Mouse (Mus musculus): ENCODE measurements around the gene Tmem29.
"Not testable (repeated sequence)": the region's sequence is repeated elsewhere in the genome, so short reads cannot be mapped to it uniquely, and the experiment has no call there.

The Tmem29 gene

DNA sequence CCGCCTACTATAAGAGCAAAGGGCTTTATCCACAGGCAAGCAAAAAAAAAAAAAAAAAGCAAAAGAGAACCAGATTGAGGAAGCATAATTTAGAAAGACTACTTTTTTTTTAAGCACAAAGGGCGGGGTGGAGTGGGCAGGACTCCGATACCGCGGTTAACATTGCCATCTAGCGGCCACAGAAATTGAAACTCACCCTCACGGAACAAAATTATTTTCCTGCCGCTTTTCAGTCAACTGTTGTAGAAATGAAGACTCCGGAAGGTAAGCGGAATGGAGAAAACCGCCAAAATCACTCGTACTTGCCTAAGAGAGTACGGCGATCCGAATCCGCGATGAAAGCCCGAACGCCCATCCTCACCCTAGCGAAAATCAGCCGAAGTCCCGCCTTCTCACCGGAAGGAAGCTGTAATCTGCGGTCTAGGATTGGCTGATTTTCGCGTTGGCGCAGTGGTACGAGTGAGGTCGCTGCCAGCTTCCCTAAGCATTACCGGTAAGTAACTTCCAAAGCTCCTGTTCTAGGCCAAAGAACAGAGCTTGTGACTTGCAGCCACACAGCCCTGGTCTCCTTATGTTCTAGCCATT lies at the start of gene Tmem29:
TSS of gene Tmem29 (minus strand) at position 389 of the 585 bp plus-strand sequence.
- DNase-seq (ENCODE audit: low spot score) = peak; percentile 88

DNA sequence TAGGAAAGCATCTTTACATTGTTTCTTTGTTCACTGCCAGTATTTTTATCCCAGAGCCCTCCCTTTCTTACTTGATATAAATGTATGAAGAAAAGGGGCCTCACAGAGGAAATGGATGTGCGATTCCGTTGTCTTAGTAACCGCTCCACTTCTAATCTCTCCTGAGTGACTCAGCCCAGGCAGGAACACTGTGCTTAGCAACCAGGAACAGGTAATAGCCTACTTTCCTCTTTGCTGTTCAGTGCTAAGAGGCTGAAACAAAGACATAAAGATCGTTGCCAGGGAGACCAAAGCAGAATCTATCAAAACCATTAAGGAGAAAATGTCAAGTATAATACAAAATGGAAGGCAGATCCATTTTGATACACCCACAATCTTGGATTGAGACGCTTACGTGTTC lies 49.7 kb upstream of the Tmem29 start:
- no peak for DNase-seq (ENCODE audit: low spot score)

DNA sequence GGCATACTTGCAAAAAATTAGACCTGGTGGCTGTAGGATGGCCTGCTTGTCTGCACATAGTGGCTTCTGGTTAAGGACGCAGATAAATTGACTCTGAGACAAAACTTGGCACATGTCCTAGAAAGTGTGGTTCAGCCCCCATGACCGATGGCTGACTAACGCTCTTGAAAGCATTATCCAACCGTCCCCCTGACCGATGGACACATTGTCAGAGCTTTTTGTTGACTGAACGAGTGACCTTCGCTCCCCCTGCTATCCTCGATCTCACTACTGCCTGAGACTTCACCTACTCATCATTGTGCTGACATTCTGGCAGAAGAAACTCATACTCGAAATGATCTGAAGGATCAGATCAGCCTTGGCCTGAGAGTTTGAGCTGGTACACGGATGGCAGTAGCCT lies 28.9 kb upstream of the Tmem29 start:
- DNase-seq (ENCODE audit: low spot score) = not testable (repeated sequence)

DNA sequence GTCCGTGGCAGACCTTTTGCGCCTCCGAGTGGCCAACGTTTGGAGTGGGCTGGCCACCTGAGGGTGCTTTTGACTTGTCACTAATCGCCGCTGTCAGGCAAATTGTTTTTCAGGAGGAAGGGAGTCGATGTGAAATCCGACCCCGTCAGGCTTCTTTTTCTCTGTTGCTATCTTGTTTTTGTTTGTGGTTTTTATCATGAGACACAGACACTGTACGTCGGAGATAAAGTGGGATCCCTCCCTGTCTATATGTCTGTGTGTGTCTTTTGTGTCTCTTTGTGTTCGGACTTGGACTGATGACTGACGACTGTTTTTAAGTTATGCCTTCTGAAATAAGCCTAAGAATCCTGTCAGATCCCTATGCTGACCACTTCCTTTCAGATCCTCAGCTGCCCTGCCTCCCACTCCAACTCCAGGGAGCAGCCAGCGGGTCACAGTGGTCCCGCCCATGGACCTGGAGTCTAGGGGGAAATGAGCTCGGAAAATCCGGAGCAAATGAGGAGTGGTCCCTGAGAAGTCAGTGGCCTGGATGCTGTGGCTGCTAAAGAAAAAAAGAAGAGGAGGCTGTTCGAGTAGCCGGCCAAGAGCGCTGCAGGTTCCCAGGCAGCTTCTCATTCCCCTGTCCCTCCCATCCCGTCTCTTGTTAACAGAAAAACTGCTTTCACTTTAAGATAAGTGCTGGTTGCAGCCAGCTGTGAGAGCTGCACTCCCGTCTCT lies 27.5 kb upstream of the Tmem29 start:
- DNase-seq (ENCODE audit: low spot score) = not testable (repeated sequence)

DNA sequence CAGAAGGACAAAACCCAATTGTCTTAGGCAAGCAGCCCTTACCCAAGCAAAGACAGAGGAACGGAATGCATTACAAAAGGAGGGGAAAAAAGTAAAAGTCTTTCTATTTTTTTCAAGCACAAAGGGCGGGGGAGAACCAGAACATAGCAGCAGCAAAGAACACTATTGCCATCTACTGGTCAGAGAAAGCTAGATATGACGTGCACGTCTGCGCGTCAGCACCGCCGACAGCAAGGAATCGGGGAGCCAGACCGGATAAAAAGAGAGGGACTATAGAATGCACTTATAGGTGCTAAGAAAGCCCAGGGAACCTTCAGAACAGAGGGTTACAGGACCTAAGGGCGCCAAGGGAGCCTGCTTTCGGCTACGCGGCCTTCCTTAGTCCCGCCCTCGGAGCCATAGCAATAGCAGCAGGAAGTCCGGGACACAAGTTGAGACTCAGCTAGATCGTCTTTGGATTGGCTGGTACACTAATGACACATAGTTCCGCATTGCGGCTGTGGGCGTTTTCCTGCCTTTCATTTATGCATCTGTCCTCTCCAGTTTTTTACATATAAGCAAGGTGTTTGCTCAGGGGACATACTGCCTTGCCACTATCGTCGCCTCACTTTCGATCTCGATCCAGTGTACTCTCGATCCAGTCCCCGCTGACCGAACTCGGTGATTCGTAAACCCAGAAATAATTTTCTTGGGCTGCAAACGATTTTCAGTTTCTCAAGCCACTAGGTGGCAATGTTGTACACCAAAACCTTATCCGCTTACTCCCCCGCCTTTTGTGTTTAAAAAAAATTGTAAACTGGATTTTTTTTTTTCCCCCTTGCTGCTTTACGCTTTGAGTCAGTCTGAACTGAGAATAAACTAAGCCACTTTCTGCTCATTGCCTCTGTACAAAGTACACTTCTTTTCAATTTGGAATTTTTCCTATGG lies 19.2 kb upstream of the Tmem29 start:
- DNase-seq (ENCODE audit: low spot score) = peak; percentile 86

DNA sequence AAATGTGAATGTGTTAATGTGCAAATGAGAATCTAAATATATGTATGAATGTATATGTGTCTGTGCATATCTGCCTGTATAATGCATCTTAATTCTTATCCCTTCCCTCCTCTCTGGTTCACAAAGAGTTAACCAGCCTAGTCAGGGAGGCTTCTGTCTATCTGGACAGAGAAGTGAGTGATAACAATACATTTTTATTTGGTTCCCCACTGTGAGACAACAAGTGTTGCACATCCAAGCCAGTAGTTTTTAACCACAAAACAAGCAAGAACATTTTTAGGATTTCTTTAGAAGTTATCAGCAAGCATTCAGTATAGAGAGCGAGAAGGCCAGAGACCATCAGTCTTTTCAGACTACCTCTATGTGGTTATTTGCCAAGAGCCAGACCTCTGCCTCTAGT lies 12.5 kb upstream of the Tmem29 start:
- DNase-seq (ENCODE audit: low spot score) = no peak

DNA sequence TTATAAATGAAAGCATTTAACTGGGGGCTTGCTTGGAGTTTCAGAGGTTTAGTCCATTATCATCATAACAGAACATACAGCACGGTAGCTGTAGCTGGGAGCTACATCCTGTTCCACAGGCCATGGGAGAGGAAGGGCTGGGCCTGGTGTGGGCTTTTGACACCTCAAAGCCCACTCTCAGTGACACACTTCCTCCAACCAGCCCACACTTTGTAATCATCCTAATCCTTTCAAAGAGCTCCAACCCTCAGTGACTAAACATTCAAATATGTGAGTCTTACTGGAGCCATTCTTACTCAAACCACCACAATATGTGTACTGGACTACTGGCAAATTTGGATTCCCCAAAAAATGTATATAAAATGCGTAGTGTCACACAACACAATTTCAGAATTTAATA lies 9.3 kb upstream of the Tmem29 start:
- DNase-seq (ENCODE audit: low spot score) = no peak

DNA sequence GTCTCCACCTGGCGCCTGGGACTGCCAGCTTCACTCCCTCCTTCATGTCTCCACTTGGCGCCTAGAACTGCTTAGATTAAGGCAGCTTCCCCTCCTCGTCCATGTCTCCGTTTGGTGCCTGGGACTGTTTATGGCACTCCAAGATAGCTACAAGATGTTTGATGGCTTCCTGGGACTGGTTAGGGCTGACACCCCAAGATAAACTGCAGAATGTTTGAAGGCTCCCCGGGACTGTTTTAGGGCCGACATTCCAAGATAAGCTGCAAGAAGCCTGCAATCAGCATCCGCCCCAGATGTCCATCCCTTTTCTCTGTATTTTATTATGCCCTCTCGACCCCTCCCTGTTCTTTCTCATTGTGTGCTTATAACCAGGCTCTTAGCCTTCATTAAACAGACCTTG lies 7.9 kb upstream of the Tmem29 start:
- DNase-seq (ENCODE audit: low spot score) = not testable (repeated sequence)

DNA sequence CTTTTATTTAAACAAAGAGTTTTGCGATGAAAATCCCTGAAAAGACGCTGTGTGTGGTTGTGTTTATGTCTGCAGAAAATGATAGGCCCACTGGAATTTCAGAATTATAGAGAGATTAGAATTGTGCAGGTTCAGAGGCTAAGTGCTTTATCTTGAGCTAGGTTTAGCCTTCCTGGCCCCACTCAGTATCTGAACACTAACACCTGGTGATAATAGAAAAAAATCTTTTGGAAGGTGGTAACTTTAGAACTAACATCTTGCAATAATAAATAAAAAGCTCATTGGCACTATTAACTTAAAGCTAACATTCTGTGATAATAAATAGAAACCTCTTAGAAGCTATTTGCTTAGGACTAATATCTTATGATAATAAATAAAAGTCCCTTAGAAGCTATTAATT lies 1.2 kb upstream of the Tmem29 start:
- DNase-seq (ENCODE audit: low spot score) = no peak

DNA sequence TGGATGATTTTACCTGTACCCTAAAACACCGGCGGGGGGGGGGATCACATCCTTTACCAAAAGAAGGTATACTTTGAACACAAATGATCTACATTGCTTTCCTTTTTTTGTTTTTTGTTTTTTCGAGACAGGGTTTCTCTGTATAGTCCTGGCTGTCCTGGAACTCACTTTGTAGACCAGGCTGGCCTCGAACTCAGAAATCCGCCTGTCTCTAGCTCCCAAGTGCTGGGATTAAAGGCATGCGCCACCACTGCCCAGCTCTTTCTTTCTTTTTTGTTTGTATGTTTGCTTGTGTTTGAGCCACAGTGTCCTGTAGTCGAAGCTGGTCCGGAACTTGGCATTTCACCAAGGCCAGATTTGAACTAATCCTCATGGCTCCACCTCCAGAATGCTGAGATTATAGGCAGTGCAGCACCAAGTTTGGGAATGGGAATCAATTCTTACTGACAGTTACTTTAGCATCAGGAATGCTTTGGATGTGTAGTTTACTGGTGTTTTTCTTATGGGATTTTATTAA lies 515 bp upstream of the Tmem29 start:
- DNase-seq (ENCODE audit: low spot score) = no peak

DNA sequence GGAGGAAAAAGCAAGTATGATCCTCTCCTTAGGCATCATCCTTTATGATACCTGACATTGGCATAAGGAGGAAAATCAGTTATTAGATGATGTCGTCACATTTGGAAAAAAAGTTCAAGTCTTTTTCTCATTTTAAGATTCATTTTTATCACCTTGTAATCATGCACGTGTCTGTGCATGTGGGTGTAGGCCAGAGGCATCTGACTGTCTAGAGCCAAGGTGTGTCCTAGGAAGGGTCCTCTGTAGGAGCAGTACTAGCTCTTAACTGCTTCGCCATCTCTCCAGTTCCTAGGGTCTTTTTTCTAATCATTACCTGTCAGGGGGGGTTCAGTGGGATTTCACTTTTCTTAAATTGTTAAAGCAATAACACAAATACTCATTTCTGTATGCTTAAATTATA lies 818 bp downstream of the Tmem29 start:
- DNase-seq (ENCODE audit: low spot score) = no peak

DNA sequence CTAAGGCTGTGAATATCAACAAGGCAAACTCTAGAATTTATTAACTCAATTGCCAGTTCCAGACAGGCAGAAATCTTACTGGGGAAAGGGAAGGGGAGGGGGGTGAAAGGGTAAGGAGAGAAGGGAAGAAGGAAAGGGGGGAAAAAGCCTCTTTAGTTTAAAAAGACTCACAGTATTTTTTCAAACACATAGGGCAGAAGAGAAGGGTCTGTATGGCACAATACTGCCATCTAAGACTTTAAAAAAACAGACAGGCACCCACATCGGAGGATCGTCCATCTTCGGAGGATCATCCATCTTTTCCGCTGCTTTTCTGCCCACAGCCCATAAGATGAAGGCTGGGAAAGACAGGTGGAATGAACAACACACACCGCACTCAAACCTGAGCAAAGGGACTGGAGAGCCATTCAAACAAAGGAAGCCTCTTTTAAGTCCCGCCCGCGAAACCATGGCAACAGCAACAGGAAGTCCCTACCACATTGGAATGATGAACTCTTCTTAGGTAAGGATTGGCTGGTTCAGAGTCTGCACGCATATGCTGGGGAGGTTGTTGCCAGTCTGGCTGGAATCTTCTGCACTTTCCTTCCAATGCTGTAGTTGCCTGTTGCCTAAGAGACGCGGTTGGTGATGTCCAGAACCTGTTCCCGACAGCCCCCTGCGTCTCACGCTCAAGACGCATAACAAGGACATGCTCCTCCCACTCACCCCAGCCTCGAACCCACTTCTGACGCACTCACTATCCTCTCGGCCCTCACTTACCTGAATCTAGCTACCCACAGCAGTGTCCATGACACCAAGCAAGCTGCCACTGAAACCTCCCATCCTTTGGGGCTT lies 18.2 kb downstream of the Tmem29 start:
- DNase-seq (ENCODE audit: low spot score) = peak; percentile 50

DNA sequence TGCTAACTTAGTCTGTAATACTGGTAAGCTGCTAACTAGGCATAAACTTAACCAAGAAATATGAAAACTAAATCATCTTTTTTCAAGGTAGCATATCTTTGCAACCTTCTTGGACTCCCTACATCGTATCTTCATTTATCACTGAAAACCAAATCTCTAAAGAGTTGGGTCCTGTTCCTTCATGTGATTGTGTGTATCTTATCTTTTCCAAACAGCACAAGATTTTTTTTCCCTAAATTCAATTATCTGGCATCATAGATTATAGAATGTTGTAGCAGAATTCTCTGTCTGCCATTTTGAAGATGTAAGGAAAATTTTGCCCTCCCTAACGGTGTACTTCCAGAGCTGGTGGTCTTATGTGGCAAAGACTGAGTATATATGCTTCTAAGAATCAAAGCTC lies 22.6 kb downstream of the Tmem29 start:
- no peak for DNase-seq (ENCODE audit: low spot score)

DNA sequence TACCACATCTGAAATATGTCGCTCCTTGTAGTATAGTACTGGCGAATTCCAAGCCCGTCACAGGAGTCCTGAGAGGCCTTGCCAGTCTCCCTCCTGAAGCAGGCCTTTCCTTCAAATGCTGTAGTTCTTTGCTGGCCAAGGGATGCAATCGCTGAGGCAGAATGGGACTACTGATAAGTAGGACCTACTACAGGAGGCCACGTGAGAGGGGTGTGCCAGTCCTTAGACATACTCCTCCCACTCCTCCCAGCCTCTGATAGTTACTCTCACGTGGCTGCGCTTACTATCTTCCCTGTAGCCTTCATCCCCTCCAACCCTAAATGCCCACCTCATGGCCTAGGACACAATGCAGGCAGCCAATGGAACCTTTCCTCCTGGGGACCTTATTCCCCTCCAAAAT lies 23.6 kb downstream of the Tmem29 start:
- no peak for DNase-seq (ENCODE audit: low spot score)

DNA sequence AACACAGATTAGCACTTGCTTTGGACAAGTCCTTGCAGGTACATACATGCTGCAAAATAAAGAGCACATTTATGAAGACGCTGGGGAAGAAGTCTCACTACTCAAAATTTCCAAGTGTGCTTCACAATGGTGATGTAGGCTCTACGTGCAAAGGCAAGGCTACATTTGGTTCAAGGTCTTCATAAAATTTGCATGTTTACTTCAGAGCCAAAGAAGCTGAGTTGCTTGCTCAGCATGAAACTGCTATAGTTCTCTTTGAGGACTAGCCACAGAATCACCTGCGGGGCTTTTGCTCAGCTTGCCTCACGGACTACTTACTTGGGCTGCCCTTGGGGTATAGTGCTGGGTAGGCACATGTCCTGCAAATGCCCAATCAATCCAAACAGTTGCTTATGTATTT lies 45.4 kb downstream of the Tmem29 start:
- no peak for DNase-seq (ENCODE audit: low spot score)

Data from ovary, adult 18-20 months (tissue).